Mouse (Mus musculus): ENCODE data around the gene Usp7.

DNA sequence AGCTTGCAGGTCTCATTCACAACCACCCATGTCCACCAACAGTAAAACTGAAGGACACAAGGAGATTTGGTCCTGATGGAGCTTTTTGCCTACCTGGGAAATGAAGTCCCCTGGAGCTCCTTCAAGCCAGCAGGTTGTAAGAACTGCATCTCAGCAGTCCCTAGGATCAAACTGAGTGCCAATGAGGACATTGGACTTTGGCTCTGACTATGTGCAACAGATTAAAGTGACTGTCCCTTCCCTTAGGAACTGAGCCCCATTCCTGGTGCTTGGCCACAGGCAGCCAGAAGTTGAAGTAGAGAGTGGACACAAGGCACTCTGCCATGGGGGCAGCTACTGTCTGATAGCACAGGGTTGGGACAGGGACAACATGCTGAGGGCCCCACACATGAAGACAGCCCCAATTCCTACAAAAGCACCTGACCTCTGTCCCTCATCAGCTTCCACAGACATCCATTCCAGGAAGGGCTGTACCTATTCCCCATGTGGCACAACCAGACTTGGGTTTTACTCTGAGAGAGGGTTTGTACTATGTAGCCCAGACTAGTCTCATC is 104.5 kb downstream of the Usp7 start:
- TF ChIP-seq EP300 (IDR thresholded peaks at IDR 0.05) (no peak), CTCF (IDR thresholded peaks at IDR 0.05) (no peak)
